Mouse (Mus musculus) T-helper 17 cell (primary cell): Measurements from ENCODE around the gene Fasn.
"Not testable (repeated sequence)": the region's sequence is repeated elsewhere in the genome, so short reads cannot be mapped to it uniquely, and the experiment has no call there.

Experiments
- in situ Hi-C, 2 experiments: fragments of 300-600 bp; cut with MboI, MseI; formaldehyde crosslinking; loops; 1 replicate in 1 of 2; 2 replicates in 1 of 2; pipeline ENCODE4 v1.15.1; 2025; ENCODE audit warnings: high pct_unique_total_duplicates in 2 of 2

Fasn gene

GRCm38 (mm10) chr11:120800061-120800904 is 24.1 kb downstream of the Fasn start:
- in situ Hi-C loops: no loop called here

GRCm38 (mm10) chr11:120799316-120799890 is 24.9 kb downstream of the Fasn start:
- in situ Hi-C loops: no loop called here

- in situ Hi-C loops: no loop called here
Observed at GRCm38 (mm10) chr11:120798244-120798643, 26.1 kb downstream of the Fasn start.

- in situ Hi-C loops: no loop called here
Observed at GRCm38 (mm10) chr11:120796614-120796946, 27.8 kb downstream of the Fasn start.

GRCm38 (mm10) chr11:120795756-120796613 is 28.4 kb downstream of the Fasn start, which contains the start of gene Dus1l:
Dus1l (minus strand) TSS chr11:120796403.
- in situ Hi-C loops: no loop called here

- in situ Hi-C loops: no loop called here
Observed at GRCm38 (mm10) chr11:120792652-120793051, 31.7 kb downstream of the Fasn start.

- in situ Hi-C loops: no loop called here
Observed at GRCm38 (mm10) chr11:120789810-120790209, 34.5 kb downstream of the Fasn start.

- in situ Hi-C loops: no loop called here
Observed at GRCm38 (mm10) chr11:120789355-120789754, 35.0 kb downstream of the Fasn start.

- in situ Hi-C loops: not testable (repeated sequence)
Observed at GRCm38 (mm10) chr11:120788460-120788859, 35.9 kb downstream of the Fasn start.

GRCm38 (mm10) chr11:120785145-120785544 is 39.2 kb downstream of the Fasn start:
- in situ Hi-C loops: no loop called here

- in situ Hi-C loops: no loop called here
Observed at GRCm38 (mm10) chr11:120784064-120784791, 40.1 kb downstream of the Fasn start, which contains the start of the genes Rfng and Gps1. Rfng (minus strand) TSS chr11:120784207. Gps1 (plus strand) TSS chr11:120784272.

GRCm38 (mm10) chr11:120783426-120784063 is 40.8 kb downstream of the Fasn start:
- in situ Hi-C loops: no loop called here

- in situ Hi-C loops: not testable (repeated sequence)
Observed at GRCm38 (mm10) chr11:120781361-120781760, 43.0 kb downstream of the Fasn start.

- in situ Hi-C loops: loop anchor here (5.0 kb wide), 1 partner anchor 63 kb away; no protein-coding TSS in a partner anchor
Observed at GRCm38 (mm10) chr11:120779876-120780275, 44.5 kb downstream of the Fasn start.

- in situ Hi-C loops: loop anchor here (5.0 kb wide), 1 partner anchor 60 kb away; no protein-coding TSS in a partner anchor
Observed at GRCm38 (mm10) chr11:120777123-120777522, 47.2 kb downstream of the Fasn start.

GRCm38 (mm10) chr11:120775774-120776469 is 48.4 kb downstream of the Fasn start:
- in situ Hi-C loops: loop anchor here (5.0 kb wide), 1 partner anchor 59 kb away; no protein-coding TSS in a partner anchor

GRCm38 (mm10) chr11:120773463-120774190 is 50.7 kb downstream of the Fasn start:
- in situ Hi-C loops: no loop called here

GRCm38 (mm10) chr11:120772749-120773148 is 51.6 kb downstream of the Fasn start:
- in situ Hi-C loops: no loop called here

- in situ Hi-C loops: no loop called here
Observed at GRCm38 (mm10) chr11:120768206-120768605, 56.1 kb downstream of the Fasn start.
